ENCODE assay signal across 8 mouse cellular contexts in the genomic region with DNA sequence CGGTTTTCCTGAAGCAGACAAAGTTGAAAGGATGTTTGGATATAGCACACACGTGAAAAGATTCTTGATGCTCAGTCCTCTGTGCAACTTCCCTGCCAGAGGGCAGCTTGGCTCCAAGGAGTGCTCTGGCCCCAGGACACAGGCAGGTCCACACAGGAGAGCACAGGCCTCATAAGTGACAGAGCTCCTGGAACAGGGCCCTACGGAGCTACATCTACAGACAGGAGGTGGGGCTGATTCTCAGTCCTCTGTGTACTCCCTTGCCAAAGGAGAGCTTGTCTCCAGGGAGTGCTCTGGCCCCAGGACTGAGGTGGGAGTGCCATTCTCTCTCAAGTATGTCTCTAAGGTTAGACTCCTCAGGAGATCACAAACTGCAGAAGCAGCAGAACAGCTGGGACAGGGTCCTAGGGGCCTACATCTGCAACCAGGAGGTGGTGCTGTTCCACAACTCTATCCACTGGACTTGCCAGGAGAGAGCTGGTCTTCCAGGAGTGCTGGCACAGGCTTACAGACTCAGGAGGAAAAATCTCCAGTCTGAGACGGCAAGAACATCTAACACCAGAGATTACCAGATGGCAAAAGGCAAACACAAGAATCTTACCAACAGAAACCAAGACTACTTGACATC.
DNase-seq lines count a peak whose midpoint lies in the region; ATAC-seq lines count a peak whose summit lies in the region.
"Had no signal": no experiment of that assay in that cellular context is flagged by ENCODE, and none has a peak within 500 bp of the region (broad histone marks: within the 10 kb centered on the region; RNA-seq: fewer than 3 reads in every experiment).

No protein-coding gene starts in this region.

- H3K4me3 ChIP-seq in neural tube, embryonic 12.5 days: no peak overlapping the region

- DNase-seq in layer of hippocampus, postnatal 10 days (ENCODE audit: low spot score in 2 of 2): peak; percentile 12 to 31
- no peak for DNase-seq in layer of hippocampus, adult 18-20 months (ENCODE audit: low spot score in 2 of 2)
- peak; percentile 24 for DNase-seq in adrenal gland, postnatal 14 days
- DNase-seq in embryo, embryonic 11.5 days (ENCODE audit: low read depth, low spot score): peak; percentile 17
- peak; percentile 14 for DNase-seq in kidney, postnatal 10 days
- DNase-seq in thymus, postnatal 0 days (ENCODE audit: low spot score): no peak

- H3K9me3 ChIP-seq in neural tube, embryonic 12.5 days: no peaks in the 10 kb centered on the region

- H3K36me3 ChIP-seq in neural tube, embryonic 12.5 days: no peaks in the 10 kb centered on the region

- 63% methylated on average over 4 of the region's 4 CpGs for WGBS in neural tube, embryonic 12.5 days

- ATAC-seq in neural tube, embryonic 12.5 days (ENCODE audit: low FRiP score, low read depth): 0 out of 2 replicates have a peak, but pooled peaks have one; percentile 44

- H3K27ac ChIP-seq in neural tube, embryonic 12.5 days: no peak overlapping the region
- H3K27ac ChIP-seq: liver, embryonic 14.5 days had no signal

- no peak overlapping the region for H3K9ac ChIP-seq in neural tube, embryonic 12.5 days
- H3K9ac ChIP-seq: liver, embryonic 14.5 days had no signal

- no peaks in the 10 kb centered on the region for H3K4me1 ChIP-seq in neural tube, embryonic 12.5 days

- no peak overlapping the region for H3K4me2 ChIP-seq in neural tube, embryonic 12.5 days (replicated peaks)

- H3K27me3 ChIP-seq in neural tube, embryonic 12.5 days (replicated peaks): no peaks in the 10 kb centered on the region

Comparison
In these comparisons a context has a peak if more than half of its experiments do, and no peak if none do; other contexts are left out.
1. DNase-seq: peak in layer of hippocampus, postnatal 10 days (2 of 2), adrenal gland, postnatal 14 days (single experiment), embryo, embryonic 11.5 days (single experiment) and kidney, postnatal 10 days (single experiment); none in layer of hippocampus, adult 18-20 months (0 of 2) and thymus, postnatal 0 days (single experiment).